Mouse (Mus musculus) 3134 (cell line): ENCODE results near the gene Irf1.

Source experiments
- DNase-seq: peaks from one replicate; pipeline ENCODE4 v3.0.0-alpha.2; 2011; ENCODE audit warnings: low spot score; ENCODE audit not compliant: insufficient read length; ENCODE audit errors: extremely low read depth

The Irf1 gene

DNA sequence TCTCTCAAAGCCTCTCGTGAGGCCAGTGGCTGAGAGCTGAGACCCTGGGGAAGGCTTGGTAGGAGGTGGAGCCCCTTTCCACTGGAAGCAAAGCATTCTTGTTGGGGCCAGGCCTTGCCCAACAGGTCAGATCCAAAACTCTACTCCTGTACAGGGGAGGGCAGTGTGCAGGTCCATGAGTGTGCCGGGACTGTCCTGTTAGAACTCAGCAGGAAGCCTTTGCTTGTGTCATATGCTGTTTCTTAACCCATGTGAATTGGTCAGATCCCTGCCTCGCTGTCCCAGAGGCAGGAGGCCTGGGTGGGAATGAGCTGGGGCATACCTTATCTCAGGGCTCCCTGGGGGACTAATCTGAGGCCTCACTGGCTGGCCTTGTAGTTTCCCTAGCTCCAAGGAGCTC is 10.4 kb downstream of the Irf1 start:
- DNase-seq = no peak

DNA sequence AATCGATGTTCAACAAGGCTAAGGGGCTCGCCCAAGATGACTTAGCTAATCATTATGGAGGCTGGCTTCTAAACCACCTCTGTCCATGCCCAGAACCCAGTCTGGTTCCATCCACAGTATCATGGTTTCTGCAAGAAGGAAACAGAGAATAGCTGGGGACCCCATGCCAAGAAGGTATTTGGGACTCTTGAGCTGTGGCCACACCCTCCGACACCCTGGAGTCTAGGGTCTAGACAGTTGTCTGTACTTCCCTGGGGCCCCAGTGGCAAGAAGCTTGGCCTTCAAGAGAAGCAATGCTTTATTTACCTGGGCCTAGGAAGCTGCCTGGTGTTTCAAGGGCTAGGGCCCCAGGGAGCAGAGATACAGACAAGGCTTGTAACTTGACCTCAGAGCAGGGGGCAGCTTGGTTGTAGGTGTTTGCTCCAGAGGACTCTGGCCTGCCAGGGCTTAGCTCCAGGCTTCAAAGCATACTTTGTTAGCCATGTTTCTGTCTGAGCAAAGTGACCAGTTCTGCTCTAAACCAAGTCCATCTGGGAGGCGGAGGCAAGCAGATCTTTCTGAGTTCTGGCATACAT is 11.5 kb downstream of the Irf1 start:
- DNase-seq = no peak

DNA sequence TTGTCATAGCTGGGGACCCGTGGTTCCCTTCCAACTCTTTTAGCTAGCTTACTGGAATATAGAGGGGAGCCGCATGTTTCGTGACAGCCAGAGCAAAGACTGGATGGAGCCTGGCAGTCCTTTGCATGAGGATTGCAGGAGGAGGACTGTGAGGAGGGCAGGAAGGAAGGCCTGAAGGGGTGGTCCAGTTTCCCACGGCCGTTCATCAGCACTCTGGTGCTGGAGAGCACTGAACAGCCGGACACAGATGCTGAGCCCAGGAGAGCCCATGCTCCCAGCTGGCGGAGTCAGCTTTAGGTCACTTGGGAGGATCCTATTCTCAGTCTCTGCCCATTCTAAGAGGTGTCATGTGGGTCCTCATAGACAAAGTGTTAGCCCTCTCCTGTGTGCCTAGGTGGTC is 12.2 kb downstream of the Irf1 start:
- no peak for DNase-seq

DNA sequence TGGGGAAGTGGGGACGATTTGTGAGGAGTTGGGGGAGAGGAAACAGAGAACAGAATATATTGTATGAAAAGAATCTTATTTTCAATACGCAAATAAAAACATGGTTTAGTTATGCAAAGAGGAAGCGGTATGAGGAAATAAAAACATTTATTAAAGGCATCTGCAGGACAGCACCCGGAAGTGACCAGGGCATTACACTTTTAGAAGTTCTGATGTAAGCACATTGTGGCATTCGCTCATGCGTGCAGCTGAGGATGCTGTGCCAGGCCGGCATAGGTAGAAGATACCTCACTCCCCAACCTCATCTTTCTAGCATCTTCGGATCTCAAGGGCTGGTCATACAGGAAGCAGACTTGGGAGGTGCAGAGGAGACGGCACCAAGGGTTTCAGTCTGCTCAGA is 13.5 kb downstream of the Irf1 start:
- DNase-seq = no peak

DNA sequence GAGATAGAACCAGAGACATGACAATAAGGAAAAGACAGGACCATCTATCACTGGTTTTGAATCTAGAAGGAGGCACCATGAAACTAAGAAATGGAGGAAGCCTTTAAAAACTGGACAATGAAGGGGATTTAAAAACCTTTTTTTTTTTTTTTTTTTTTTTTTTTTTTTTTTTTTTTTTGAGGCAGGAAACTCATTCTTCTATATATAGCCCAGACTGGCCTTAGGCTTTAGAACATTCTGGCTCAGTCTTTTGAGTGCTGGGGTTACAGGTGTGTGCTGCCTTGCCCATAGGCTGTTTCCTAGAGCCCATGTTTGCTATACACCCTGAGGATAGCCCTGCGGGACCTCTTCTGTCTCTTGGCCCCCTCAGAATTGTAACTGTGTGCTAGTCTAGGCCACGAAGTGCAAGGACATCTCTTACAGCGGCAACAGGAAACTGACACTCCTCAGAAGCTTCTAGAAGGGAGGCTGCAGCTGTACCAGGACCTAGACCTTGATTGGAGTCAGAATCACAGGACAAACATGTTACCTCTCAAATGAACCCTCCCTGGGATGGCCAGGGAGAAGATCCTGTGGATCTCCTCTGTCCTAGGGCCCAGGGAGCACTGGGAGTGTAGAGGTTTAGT is 15.6 kb downstream of the Irf1 start:
- DNase-seq = no peak

DNA sequence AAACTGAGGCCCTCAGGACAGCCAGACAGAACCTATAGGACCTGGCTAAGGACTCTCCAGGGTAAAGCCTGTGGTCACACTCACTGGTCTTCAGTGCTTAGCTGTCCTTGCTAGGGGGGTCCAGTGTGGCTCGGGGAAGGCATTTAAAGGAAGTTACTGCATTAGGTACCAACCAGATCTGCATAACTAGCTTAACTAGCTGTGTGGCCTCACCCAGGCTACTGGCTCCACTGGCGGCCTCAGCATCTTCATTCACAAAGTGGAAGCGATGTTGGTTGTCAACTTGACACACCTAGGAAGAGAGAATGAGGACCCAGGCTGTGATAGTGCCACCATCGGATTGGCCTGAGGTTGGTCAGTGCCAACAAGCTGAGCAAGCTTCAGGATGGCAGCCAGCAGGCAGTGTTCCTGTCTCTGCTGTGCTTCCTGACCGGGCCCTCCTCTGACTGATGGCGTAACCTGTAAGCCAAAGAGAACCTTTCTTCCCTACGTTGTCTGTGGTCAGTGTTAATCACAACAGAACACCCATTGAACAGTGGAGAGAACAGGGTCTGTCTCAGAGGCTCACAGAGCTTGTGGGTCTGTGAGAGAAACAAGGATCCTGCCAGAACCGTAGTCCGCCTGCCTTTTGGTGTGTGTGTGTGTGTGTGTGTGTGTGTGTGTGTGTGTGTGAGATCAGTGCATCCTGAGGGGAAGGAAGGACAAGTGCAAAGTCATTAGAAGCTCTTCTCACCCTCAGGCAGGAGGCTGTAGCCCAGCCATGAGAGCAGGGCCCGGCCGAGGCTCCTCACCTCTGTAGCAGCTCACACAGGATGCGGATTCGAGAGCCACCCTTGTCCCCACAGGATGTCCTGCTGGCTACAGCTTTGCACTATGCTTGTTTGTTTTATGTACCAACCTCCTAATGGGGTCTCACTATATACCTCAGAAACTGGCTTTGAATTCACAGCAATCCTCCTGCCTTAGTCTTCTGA is 16.5 kb downstream of the Irf1 start:
- no peak for DNase-seq

DNA sequence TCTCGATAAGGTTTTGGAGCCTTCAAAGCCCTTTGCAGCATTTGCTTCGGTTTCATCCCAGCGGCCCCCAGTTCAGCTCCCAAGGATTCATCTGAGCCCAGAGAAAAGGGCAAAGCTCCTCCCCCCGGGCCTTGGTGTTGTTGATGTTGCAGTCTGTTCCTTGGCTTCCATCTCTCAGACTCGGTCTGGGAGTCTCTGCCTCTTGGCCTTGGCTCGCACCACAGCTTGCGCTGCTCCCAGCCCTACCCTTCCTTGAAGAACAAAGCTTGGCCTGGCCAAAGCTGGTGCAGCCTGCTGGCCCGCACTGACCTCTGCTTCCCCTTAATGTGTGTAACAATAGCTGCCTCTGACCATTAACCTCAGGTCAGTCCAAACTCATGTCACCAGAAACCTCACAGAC is 18.4 kb downstream of the Irf1 start:
- no peak for DNase-seq

DNA sequence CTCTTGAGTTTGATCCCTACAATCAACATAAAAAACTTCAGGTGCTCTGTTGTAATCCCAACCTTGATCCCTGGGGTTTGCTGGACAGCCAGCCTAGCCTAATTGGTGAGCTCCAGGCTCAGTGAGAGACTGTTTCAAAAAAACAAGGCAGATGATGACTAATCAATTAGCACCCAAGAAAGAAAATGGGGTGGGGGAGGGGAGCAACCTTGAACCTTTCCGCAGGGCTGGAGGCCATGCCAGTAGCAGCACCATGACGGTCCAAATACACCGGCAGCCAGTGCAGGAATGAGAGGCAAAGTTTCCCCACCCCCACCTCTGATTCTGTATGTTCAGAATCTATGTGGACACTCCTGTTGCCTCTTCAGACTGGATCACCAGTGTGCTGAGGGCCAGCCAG is 19.5 kb downstream of the Irf1 start:
- no peak for DNase-seq

DNA sequence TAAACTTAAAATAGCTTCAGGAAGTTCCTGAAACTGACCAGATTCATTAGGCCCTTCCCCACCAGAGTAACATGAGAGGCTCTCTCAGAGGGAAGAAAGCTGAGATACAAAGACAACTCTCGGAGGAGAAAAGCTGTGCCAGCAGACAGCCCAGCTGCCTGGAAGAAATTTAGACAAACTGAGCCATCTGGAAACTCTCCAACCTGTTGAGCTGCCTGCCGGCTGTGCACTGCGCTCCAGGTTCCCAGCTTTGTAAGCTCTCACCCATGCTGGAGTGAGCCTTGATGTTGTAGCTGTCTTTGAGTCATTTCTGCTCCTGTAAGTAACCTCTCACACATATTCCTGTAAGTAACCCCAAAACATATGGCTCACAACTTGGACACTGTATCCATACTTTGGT is 23.2 kb downstream of the Irf1 start:
- no peak for DNase-seq

DNA sequence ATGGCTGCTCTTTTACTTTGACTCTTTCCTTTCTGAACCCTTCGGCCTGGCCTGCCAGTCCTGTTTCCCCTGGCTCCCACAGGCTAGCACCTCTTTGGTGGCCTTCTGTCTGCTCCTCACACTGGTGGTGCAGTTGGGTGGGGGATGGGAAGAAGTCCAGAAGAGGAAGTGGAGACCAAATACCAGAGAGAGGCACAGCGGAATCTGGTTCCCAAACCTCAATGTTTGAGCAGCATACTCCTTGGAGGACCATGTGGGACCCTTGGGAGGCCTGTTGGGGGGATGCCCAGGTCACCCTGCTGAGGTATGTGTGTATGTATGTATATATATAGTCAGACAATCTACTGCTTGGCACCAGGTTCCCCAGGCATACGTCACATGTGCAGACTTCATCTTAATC is 24.2 kb downstream of the Irf1 start:
- DNase-seq = no peak

DNA sequence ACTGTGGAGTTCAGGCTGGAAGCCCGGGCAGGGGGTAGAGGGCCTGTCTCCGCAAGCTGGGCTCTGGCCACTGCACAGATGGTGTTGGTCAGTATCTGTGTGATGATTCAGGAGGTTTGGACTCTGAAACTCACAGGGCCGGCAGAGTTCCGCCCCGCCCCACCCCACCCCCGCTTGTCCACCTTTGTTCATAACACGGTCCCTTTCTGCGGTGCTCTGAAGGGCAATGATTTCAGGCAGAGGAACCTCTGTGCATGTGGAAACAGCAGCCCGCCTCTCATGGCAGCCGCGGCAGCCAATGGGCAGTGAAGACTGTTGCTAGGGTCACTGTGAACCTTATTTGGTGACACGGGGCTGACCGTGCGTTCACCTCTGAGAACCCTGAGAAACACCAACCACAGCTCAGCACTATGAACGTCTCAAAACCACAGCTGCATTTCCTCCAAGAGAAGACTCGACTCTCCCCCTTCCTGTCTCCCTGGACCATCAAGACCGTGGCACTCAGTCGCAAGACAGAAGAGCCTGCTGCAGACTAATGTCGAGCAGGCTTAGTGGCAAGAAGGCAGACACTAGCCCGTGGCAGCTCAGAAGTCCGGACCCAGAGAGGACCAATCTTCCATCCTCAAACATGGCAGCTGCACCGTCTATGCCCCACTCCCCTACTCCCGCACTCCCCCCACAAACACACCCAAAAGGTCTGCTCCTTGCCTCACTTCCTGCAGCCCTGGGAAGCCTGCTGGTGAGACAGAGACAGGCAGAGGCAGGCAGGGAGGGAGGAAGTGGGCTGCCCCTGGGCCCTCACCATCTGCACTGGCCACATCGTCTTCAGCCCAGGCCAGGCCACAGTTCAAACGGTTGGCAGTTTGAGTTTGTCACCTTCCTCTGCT is 25.1 kb downstream of the Irf1 start:
- DNase-seq = peak; percentile 96

DNA sequence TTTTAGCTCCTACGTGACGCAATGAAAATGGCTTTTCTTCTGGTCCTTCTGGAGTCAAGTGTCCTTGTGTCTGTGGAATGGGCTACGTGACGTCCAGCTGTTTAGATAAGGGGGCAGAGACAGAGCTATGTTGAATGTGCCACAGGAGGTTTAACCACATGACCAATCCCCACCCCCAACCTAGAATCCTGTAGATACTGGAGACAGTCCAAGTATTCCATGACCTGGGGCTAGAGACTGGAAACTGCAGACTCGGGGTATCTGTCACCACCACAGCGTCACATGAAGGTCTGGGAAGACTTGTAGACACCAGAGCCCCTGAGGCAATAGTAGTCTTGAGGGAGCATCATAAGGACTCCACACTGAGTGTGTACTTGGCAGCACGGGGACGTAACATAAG is 26.0 kb downstream of the Irf1 start:
- DNase-seq = peak; percentile 64

DNA sequence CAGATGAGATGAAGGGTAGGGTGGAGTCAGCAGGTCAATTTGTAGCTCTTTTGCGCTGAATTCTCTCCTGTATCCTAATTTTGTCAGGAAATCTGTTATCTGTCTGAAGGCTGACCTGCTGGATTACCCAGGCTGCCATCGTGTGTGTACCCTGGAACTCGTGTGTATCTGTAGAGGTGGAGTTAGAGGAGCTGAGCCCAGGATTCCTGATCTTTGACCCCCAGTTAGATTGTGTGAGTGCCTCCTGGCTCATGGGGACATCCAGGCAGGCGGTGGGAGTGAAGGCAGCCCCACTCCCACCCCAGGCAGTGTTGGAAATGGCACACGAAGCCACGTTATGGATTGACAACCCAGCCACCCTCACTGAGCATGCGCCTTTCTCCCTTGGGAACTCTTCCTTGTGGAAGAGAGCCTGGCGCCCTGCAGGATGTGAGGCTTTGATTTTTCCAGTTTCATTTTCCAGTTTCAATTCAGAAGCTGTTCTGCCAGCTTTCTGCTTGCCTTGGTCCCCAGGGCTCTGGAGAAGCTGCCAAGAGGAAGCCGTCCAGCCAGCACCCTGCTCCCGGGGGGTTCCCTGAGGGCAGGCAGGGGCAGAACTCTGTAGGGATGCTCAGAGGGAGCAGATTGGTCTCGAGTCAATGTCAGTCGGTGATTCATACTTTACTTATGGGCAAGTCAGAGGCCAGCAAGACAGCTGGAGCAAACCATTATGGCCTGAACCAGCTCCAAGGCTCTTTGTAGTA is 26.8 kb downstream of the Irf1 start:
- peak; percentile 92 for DNase-seq

DNA sequence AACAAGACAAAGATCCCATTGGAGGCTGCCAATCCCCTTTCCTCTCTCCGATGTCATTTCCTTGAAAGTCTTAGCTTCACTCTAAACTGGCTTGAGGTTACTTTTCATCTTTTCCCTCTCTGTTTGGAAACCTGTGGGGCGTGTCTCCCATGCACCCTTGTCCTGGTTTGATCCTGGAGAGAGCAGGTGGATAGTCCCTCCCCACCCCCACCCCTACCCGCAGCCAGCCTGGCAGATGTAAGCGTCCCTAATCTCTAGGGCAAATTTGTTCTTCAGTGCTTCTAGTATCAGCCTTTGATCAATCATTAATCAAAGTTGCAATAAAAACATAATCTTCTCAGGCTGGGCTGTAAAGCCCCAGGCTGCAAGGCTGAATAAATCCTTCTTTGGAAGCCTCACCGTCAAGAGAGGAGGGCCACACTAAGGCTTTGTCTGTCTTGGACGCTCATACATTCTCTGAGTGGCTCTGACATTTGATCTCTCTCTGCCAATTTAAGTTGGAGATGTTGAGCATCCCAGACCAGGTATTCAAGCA is 27.6 kb downstream of the Irf1 start:
- no peak for DNase-seq

DNA sequence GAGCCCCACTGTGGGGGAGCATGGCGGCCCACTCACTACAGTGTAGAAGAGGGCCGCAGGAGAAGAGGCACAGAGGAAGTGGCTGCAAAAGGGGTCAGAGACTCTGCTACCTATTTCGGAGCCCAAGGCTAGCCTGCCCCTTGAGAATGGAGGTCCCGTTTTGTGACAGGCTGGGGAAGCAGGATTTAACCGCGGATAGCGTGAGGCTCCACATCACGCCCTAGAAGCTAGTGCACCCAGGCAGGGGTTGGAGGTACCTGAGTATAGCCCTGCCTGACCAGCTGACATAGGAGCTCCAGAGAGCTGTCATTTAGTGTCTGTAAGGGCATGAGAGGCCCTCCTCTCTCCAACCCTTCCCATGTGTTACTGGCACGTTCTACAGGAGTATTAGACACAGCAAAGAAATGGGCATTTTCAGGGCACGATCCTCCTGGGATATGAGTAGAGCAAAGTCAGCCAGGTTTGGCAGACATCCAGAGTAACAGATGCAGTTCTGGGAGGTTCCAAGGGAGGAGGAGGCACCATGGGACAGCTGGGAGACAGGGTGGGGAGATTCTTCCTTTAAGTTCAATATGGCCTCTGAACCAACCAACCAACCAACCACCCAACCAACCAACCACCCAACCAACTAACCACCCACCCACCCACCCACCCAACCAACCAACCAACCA is 28.4 kb downstream of the Irf1 start:
- DNase-seq = no peak

DNA sequence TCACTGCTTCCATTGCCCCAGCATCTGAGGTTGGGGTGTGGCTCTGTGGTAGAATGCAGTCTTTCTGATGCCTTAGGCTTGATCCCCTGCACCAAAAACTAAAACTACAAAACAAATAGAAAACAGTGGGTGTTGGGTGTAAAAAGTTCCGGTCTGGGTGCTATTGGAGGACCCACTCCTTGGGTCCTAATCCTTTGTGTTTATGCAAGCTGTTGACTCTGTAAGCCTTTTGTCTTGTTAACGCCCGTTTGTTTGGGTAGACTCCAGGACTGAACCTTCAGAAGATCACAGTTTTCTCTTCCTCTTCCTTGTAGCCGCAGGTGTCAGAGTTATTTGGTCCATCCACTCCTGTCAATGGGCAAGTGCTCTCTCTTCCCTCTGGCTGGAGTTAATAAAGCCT is 30.2 kb downstream of the Irf1 start:
- no peak for DNase-seq

DNA sequence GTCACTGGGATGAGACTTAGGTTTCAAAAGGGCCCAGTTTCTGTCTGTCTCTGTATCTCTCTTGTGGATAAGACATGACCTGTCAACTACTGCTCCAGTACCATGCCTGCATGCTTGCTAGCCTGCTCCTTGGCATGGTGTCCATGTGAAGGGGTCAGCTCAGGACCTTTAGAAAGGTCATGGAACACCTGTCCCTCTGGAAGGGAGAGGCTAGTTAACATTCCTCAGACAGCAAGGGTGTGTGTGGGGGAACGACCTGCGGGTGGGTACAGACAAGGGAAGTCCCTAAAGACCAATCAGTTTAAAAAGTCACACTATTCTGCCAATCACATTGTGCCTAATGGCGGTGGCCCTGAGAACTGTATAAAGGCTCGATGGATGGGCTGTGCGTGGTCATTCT is 31.2 kb downstream of the Irf1 start:
- no peak for DNase-seq

DNA sequence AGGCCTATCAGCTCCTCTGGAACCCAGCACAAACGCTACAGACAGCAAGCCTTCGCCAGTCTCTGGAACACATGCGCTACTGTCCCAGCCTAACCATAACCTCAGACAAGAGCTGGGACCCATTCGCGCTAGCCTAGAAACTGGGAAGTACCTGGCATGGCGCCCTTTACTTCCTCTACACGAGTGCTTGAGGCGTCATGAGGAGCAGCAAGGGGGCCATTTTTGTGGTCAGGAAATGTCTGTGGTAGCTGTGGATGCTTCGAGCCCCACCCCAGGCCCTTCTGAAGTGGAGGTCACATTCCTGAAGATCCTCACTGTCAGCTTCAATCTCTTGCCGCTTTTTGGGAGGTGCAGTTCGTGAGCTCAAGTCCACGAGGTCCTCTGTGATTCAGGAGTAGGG is 33.3 kb downstream of the Irf1 start:
- DNase-seq = peak; percentile 79

DNA sequence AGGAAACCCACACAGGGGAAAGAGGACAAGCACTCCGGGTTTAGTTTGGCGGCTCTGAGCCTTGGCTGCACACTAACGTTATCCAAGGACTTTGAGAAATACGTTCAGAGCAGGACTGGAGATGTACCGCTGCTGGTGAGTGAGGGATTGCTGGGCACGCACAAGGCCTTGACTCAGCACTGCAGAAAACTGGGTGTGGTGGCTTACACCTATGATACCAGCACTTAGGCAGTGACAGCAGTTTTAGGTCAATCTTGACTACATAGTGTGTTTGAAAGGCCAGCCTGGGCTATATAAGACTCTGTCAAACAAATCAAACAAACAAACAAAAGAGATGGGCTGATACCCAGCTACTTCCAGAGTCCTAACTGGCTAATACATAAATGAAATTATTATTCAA is 33.7 kb downstream of the Irf1 start:
- no peak for DNase-seq
